In genomic region chr9:50463205-50463508, GRCm38 (mm10) we compare ENCODE assay signal across 11 mouse cellular contexts. TPM values are rescaled to one million over a fixed set of nuclear protein-coding genes. Genes with fewer than 3 reads are reported as not detected.
A peak's percentile ranks its signal among the peaks of the same experiment; 100 is the strongest.
DNase-seq lines count a peak whose midpoint lies in the region; ATAC-seq lines count a peak whose summit lies in the region.
"Had no signal": no experiment of that assay in that cellular context is flagged by ENCODE, and none has a peak within 500 bp of the region (broad histone marks: within the 10 kb centered on the region; RNA-seq: fewer than 3 reads in every experiment).

No protein-coding gene starts in this region.

- no peak overlapping the region for H3K9ac ChIP-seq in heart, embryonic 13.5 days
- H3K9ac ChIP-seq in lung, embryonic 15.5 days: no peak overlapping the region
- no peak overlapping the region for H3K9ac ChIP-seq in neural tube, embryonic 14.5 days (replicated peaks; ENCODE audit: low read depth, low read length)

- H3K4me3 ChIP-seq in heart, embryonic 13.5 days: no peak overlapping the region
- no peak overlapping the region for H3K4me3 ChIP-seq in lung, embryonic 15.5 days
- H3K4me3 ChIP-seq in neural tube, embryonic 14.5 days (ENCODE audit: low read depth, low read length): no peak overlapping the region

- H3K36me3 ChIP-seq in heart, embryonic 13.5 days: no peaks in the 10 kb centered on the region
- no peaks in the 10 kb centered on the region for H3K36me3 ChIP-seq in lung, embryonic 15.5 days
- no peaks in the 10 kb centered on the region for H3K36me3 ChIP-seq in neural tube, embryonic 14.5 days (ENCODE audit: control insufficient read depth, insufficient read depth, low read length)
- H3K36me3 ChIP-seq: forebrain, embryonic 12.5 days; liver, embryonic 13.5 days had no signal

- no peak for ATAC-seq in heart, embryonic 13.5 days (ENCODE audit: extremely low read depth, insufficient number of reproducible peaks, low FRiP score, low TSS enrichment)
- ATAC-seq in lung, embryonic 15.5 days (ENCODE audit: borderline replicate concordance, extremely low read depth, low FRiP score, low TSS enrichment): no peak
- ATAC-seq in erythroblast, adult 5-6 weeks (replicated peaks; ENCODE audit: low FRiP score, poor library complexity, severe bottlenecking): 0 out of 2 replicates have a peak, but pooled peaks have one; percentile 31
- no peak for ATAC-seq in neural tube, embryonic 14.5 days (ENCODE audit: low read depth)

- H3K27me3 ChIP-seq in heart, embryonic 13.5 days (replicated peaks): no peaks in the 10 kb centered on the region; the same call in 1 of the 2 replicates
- H3K27me3 ChIP-seq in lung, embryonic 15.5 days: no peaks in the 10 kb centered on the region
- H3K27me3 ChIP-seq in neural tube, embryonic 14.5 days (ENCODE audit: control insufficient read depth, insufficient read depth, low read length): no peaks in the 10 kb centered on the region
- H3K27me3 ChIP-seq: liver, embryonic 13.5 days had no signal

- WGBS in heart, embryonic 13.5 days: 31% methylated on average over 4 of the region's 4 CpGs
- WGBS in lung, embryonic 15.5 days: 29% methylated on average over 4 of the region's 4 CpGs
- WGBS in neural tube, embryonic 14.5 days: 34% methylated on average over 4 of the region's 4 CpGs

- H3K27ac ChIP-seq in heart, embryonic 13.5 days (replicated peaks): no peak overlapping the region
- no peak overlapping the region for H3K27ac ChIP-seq in lung, embryonic 15.5 days
- H3K27ac ChIP-seq in neural tube, embryonic 14.5 days (ENCODE audit: low read depth, low read length): no peak overlapping the region
- H3K27ac ChIP-seq: forebrain, embryonic 12.5 days; liver, embryonic 13.5 days had no signal

- no peaks in the 10 kb centered on the region for H3K9me3 ChIP-seq in heart, embryonic 13.5 days
- no peaks in the 10 kb centered on the region for H3K9me3 ChIP-seq in lung, embryonic 15.5 days
- no peaks in the 10 kb centered on the region for H3K9me3 ChIP-seq in neural tube, embryonic 14.5 days (ENCODE audit: control insufficient read depth, low read length)
- H3K9me3 ChIP-seq: forebrain, embryonic 12.5 days; liver, embryonic 13.5 days had no signal

- peak overlapping the region; percentile 60 for H3K4me2 ChIP-seq in heart, embryonic 13.5 days
- H3K4me2 ChIP-seq in lung, embryonic 15.5 days: peak overlapping the region; percentile 48; the same call in 1 of the 2 replicates
- peak overlapping the region; percentile 24; the same call in 1 of the 2 replicates for H3K4me2 ChIP-seq in neural tube, embryonic 14.5 days (ENCODE audit: low read depth, low read length)

- H3K4me1 ChIP-seq in heart, embryonic 13.5 days: no peaks in the 10 kb centered on the region; the same call in 1 of the 2 replicates
- H3K4me1 ChIP-seq in lung, embryonic 15.5 days: no peaks in the 10 kb centered on the region
- 0 out of 2 replicates have a peak, but pooled peaks cover 3% of the 10 kb centered on the region for H3K4me1 ChIP-seq in neural tube, embryonic 14.5 days (ENCODE audit: control insufficient read depth, insufficient read depth, low read length)
- H3K4me1 ChIP-seq: forebrain, embryonic 12.5 days had no signal

- no peak for DNase-seq in heart, adult 18-20 months
- DNase-seq in lung, postnatal 36 days: no peak
- no peak for DNase-seq in frontal cortex, postnatal 36 days (ENCODE audit: low spot score in 2 of 2)
- DNase-seq in right cerebral cortex, adult 2 months (ENCODE audit: low spot score in 2 of 2): no peak

RNA-seq across cellular contexts. Expression of gene Plet1, which starts 31.2 kb away (rescaled TPM):
- polyA plus RNA-seq in heart, embryonic 13.5 days (2015; fragmentation: Nextera tagmentation; extraction: Ambion mirVana): 0.14 and 0.19 TPM in 2 replicates
- total RNA-seq in heart, adult 18-20 months (2021): 1 to 10 TPM in 1 of 2 experiments, under 1 TPM in 1; 0.60 to 2.4 TPM
- polyA plus RNA-seq in lung, embryonic 15.5 days (2015; fragmentation: Nextera tagmentation; extraction: Ambion mirVana): 1.6 TPM in 2 replicates
- total RNA-seq in erythroblast, adult 5-6 weeks (2015; ENCODE audit: low replicate concordance): not detected in 2 replicates
- not detected in 2 replicates for total RNA-seq in erythroblast, adult 5-6 weeks (2017; ENCODE audit: low replicate concordance)
- polyA plus RNA-seq in neural tube, embryonic 14.5 days (2014; fragmentation: Nextera tagmentation; extraction: Ambion mirVana): 0.39 and 0.62 TPM in 2 replicates
- total RNA-seq: gastrocnemius, postnatal 10 days had no signal
